11 mouse cellular contexts compared by ENCODE assay signal in genomic region chr7:90067961-90068665, GRCm38 (mm10).
DNase-seq lines count a peak whose midpoint lies in the region; ATAC-seq and TF ChIP-seq lines count a peak whose summit lies in the region.
"Had no signal": no experiment of that assay in that cellular context is flagged by ENCODE, and none has a peak within 500 bp of the region (broad histone marks: within the 10 kb centered on the region; RNA-seq: fewer than 3 reads in every experiment).

No protein-coding gene starts in this region.

- no peak overlapping the region for H3K4me2 ChIP-seq in forebrain, embryonic 14.5 days (ENCODE audit: low read length)
- H3K4me2 ChIP-seq in forebrain, embryonic 11.5 days (ENCODE audit: low read depth, low read length, severe bottlenecking): no peak overlapping the region
- H3K4me2 ChIP-seq: forebrain, embryonic 12.5 days; neural tube, embryonic 13.5 days had no signal

- no peak for TF ChIP-seq POLR2A in spleen, adult 2 months (IDR thresholded peaks at IDR 0.05; ENCODE audit: low read depth, low read length)

- no peak for TF ChIP-seq CTCF in spleen, adult 2 months (IDR thresholded peaks at IDR 0.05; ENCODE audit: extremely low read depth, insufficient read depth, insufficient read length, insufficient replicate concordance)

- no peaks in the 10 kb centered on the region for H3K27me3 ChIP-seq in forebrain, embryonic 14.5 days (replicated peaks; ENCODE audit: control insufficient read depth, insufficient read depth, low read length)
- no peaks in the 10 kb centered on the region for H3K27me3 ChIP-seq in forebrain, embryonic 11.5 days (ENCODE audit: control insufficient read depth, insufficient read depth, low read length)
- no peaks in the 10 kb centered on the region for H3K27me3 ChIP-seq in spleen, adult 2 months (ENCODE audit: control insufficient read depth, insufficient read depth, low read length)
- H3K27me3 ChIP-seq: forebrain, embryonic 12.5 days; neural tube, embryonic 13.5 days had no signal

- ATAC-seq in forebrain, embryonic 14.5 days: no peak
- ATAC-seq in forebrain, embryonic 11.5 days (replicated peaks; ENCODE audit: low FRiP score): no peak

- no peaks in the 10 kb centered on the region for H3K36me3 ChIP-seq in forebrain, embryonic 14.5 days (ENCODE audit: control insufficient read depth, insufficient read depth, low read length)
- H3K36me3 ChIP-seq in forebrain, embryonic 11.5 days (ENCODE audit: control insufficient read depth, insufficient read depth, low read length): no peaks in the 10 kb centered on the region
- H3K36me3 ChIP-seq in spleen, adult 2 months (ENCODE audit: control insufficient read depth, insufficient read depth, low read length): no peaks in the 10 kb centered on the region
- H3K36me3 ChIP-seq: forebrain, embryonic 12.5 days; neural tube, embryonic 13.5 days had no signal

- H3K9me3 ChIP-seq in forebrain, embryonic 14.5 days (replicated peaks; ENCODE audit: control insufficient read depth, low read length): no peaks in the 10 kb centered on the region
- H3K9me3 ChIP-seq in forebrain, embryonic 11.5 days (ENCODE audit: control insufficient read depth, low read length): no peaks in the 10 kb centered on the region
- H3K9me3 ChIP-seq: forebrain, embryonic 12.5 days; neural tube, embryonic 13.5 days had no signal

- DNase-seq in forebrain, embryonic 14.5 days (ENCODE audit: low spot score): peak; percentile 10
- DNase-seq in forebrain, embryonic 11.5 days (ENCODE audit: low spot score): no peak
- peak in 1 of 2 experiments; percentile 32 for DNase-seq in spleen, adult 2 months (ENCODE audit: low read depth in 1 of 2, low spot score in 2 of 2)
- no peak for DNase-seq in spleen, adult 12 weeks (ENCODE audit: low spot score)
- peak; percentile 65 for DNase-seq in lung, postnatal 10 days
- DNase-seq in ovary, postnatal 14 days (ENCODE audit: low spot score): no peak
- no peak for DNase-seq in cerebellum, adult 11 months
- DNase-seq in cerebellum, adult 11-12 months: no peak
- DNase-seq: layer of hippocampus, postnatal 36 days had no signal

- H3K27ac ChIP-seq in forebrain, embryonic 14.5 days (ENCODE audit: low read depth, low read length): no peak overlapping the region
- H3K27ac ChIP-seq in forebrain, embryonic 11.5 days (ENCODE audit: low read depth, low read length): no peak overlapping the region
- peak overlapping the region; percentile 15; the same call in 1 of the 2 replicates for H3K27ac ChIP-seq in spleen, adult 2 months (ENCODE audit: insufficient read depth, low read length)
- H3K27ac ChIP-seq: forebrain, embryonic 12.5 days; neural tube, embryonic 13.5 days had no signal

- WGBS in forebrain, embryonic 14.5 days: 85% methylated on average over 3 of the region's 3 CpGs
- 89% methylated on average over 3 of the region's 3 CpGs for WGBS in forebrain, embryonic 11.5 days
- 43% methylated on average over 3 of the region's 3 CpGs for whole genome bisulfite sequencing in spleen, adult 2 months

- H3K4me1 ChIP-seq in forebrain, embryonic 14.5 days (ENCODE audit: control insufficient read depth, insufficient read depth, low read length): no peaks in the 10 kb centered on the region
- no peaks in the 10 kb centered on the region for H3K4me1 ChIP-seq in forebrain, embryonic 11.5 days (replicated peaks; ENCODE audit: control insufficient read depth, insufficient read depth, low read length)
- H3K4me1 ChIP-seq in spleen, adult 2 months (ENCODE audit: control insufficient read depth, insufficient read depth, insufficient read length): peaks cover 7% of the 10 kb centered on the region; the same call in 1 of the 2 replicates
- H3K4me1 ChIP-seq: neural tube, embryonic 13.5 days had no signal

- H3K9ac ChIP-seq in forebrain, embryonic 14.5 days (ENCODE audit: low read length): no peak overlapping the region
- no peak overlapping the region for H3K9ac ChIP-seq in forebrain, embryonic 11.5 days (ENCODE audit: low read length)
- H3K9ac ChIP-seq: forebrain, embryonic 12.5 days; neural tube, embryonic 13.5 days had no signal

- H3K4me3 ChIP-seq in forebrain, embryonic 14.5 days (ENCODE audit: low read depth, low read length): no peak overlapping the region
- H3K4me3 ChIP-seq in forebrain, embryonic 11.5 days (ENCODE audit: low read depth, low read length): no peak overlapping the region
- no peak overlapping the region for H3K4me3 ChIP-seq in spleen, adult 2 months (ENCODE audit: extremely low read depth, insufficient read depth, insufficient read length)
- H3K4me3 ChIP-seq: forebrain, embryonic 12.5 days; neural tube, embryonic 13.5 days had no signal

Comparison
In these comparisons a context has a peak if more than half of its experiments do, and no peak if none do; other contexts are left out.
1. DNase-seq: peak in forebrain, embryonic 14.5 days (single experiment) and lung, postnatal 10 days (single experiment); none in forebrain, embryonic 11.5 days (single experiment), spleen, adult 12 weeks (single experiment), ovary, postnatal 14 days (single experiment), cerebellum, adult 11 months (single experiment) and cerebellum, adult 11-12 months (single experiment).